ENCODE assay signal across 21 mouse cellular contexts in genomic region chr1:72716421-72716820, GRCm38 (mm10). TPM values are rescaled to one million over a fixed set of nuclear protein-coding genes. Genes with fewer than 3 reads are reported as not detected.
DNase-seq lines count a peak whose midpoint lies in the region; ATAC-seq and TF ChIP-seq lines count a peak whose summit lies in the region.
"Had no signal": no experiment of that assay in that cellular context is flagged by ENCODE, and none has a peak within 500 bp of the region (broad histone marks: within the 10 kb centered on the region; RNA-seq: fewer than 3 reads in every experiment).

No protein-coding gene starts in this region.

- H3K4me3 ChIP-seq in forebrain, embryonic 13.5 days = no peak overlapping the region
- H3K4me3 ChIP-seq in forebrain, postnatal 0 days (ENCODE audit: low read depth, low read length) = no peak overlapping the region
- no peak overlapping the region for H3K4me3 ChIP-seq in liver, embryonic 12.5 days
- H3K4me3 ChIP-seq in liver, embryonic 11.5 days (ENCODE audit: low read depth, low read length) = no peak overlapping the region
- no peak overlapping the region for H3K4me3 ChIP-seq in limb, embryonic 13.5 days
- H3K4me3 ChIP-seq: forebrain, embryonic 15.5 days; heart, embryonic 12.5 days; hindbrain, embryonic 12.5 days; liver, embryonic 15.5 days; neural tube, embryonic 12.5 days had no signal

- 54% methylated on average over 2 of the region's 2 CpGs for WGBS in forebrain, embryonic 13.5 days
- 49% methylated on average over 2 of the region's 2 CpGs for WGBS in forebrain, postnatal 0 days
- WGBS in liver, embryonic 12.5 days (ENCODE audit: insufficient replicate concordance) = 51% methylated on average over 2 of the region's 2 CpGs
- WGBS in liver, embryonic 11.5 days = 53% methylated on average over 2 of the region's 2 CpGs
- WGBS in limb, embryonic 13.5 days = 58% methylated on average over 2 of the region's 2 CpGs

- H3K4me1 ChIP-seq in forebrain, embryonic 13.5 days = peaks cover 25% of the 10 kb centered on the region
- H3K4me1 ChIP-seq in forebrain, postnatal 0 days (ENCODE audit: insufficient read depth) = peaks cover 4% of the 10 kb centered on the region; the same call in 1 of the 2 replicates
- peaks cover 23% of the 10 kb centered on the region for H3K4me1 ChIP-seq in liver, embryonic 12.5 days
- H3K4me1 ChIP-seq in liver, embryonic 11.5 days (replicated peaks; ENCODE audit: control insufficient read depth, insufficient read depth, low read length) = peaks cover 11% of the 10 kb centered on the region
- peaks cover 16% of the 10 kb centered on the region for H3K4me1 ChIP-seq in limb, embryonic 13.5 days

- no peak for TF ChIP-seq CTCF in forebrain, postnatal 0 days (IDR thresholded peaks at IDR 0.05; ENCODE audit: low read depth)

- H3K4me2 ChIP-seq in forebrain, embryonic 13.5 days = no peak overlapping the region
- H3K4me2 ChIP-seq in forebrain, postnatal 0 days (ENCODE audit: low read depth) = no peak overlapping the region
- no peak overlapping the region for H3K4me2 ChIP-seq in liver, embryonic 12.5 days
- H3K4me2 ChIP-seq in liver, embryonic 11.5 days = no peak overlapping the region
- no peak overlapping the region for H3K4me2 ChIP-seq in limb, embryonic 13.5 days (replicated peaks)
- H3K4me2 ChIP-seq: forebrain, embryonic 15.5 days; heart, embryonic 12.5 days; hindbrain, embryonic 12.5 days; liver, embryonic 15.5 days; neural tube, embryonic 12.5 days had no signal

- no peak overlapping the region for H3K9ac ChIP-seq in forebrain, embryonic 13.5 days
- no peak overlapping the region for H3K9ac ChIP-seq in forebrain, postnatal 0 days
- H3K9ac ChIP-seq in liver, embryonic 12.5 days = no peak overlapping the region; the same call in 1 of the 2 replicates
- H3K9ac ChIP-seq in liver, embryonic 11.5 days (ENCODE audit: low read depth, low read length) = no peak overlapping the region
- H3K9ac ChIP-seq in limb, embryonic 13.5 days = no peak overlapping the region
- H3K9ac ChIP-seq: forebrain, embryonic 15.5 days; heart, embryonic 12.5 days; hindbrain, embryonic 12.5 days; liver, embryonic 15.5 days; neural tube, embryonic 12.5 days had no signal

- H3K27me3 ChIP-seq in forebrain, embryonic 13.5 days = no peaks in the 10 kb centered on the region
- no peaks in the 10 kb centered on the region for H3K27me3 ChIP-seq in forebrain, postnatal 0 days (ENCODE audit: insufficient read depth, low read length)
- no peaks in the 10 kb centered on the region for H3K27me3 ChIP-seq in liver, embryonic 12.5 days (replicated peaks)
- H3K27me3 ChIP-seq in liver, embryonic 11.5 days (replicated peaks; ENCODE audit: control insufficient read depth, insufficient read depth, low read length) = no peaks in the 10 kb centered on the region
- no peaks in the 10 kb centered on the region for H3K27me3 ChIP-seq in limb, embryonic 13.5 days
- H3K27me3 ChIP-seq: forebrain, embryonic 15.5 days; heart, embryonic 12.5 days; hindbrain, embryonic 12.5 days; liver, embryonic 15.5 days; neural tube, embryonic 12.5 days had no signal

- no peaks in the 10 kb centered on the region for H3K9me3 ChIP-seq in forebrain, embryonic 13.5 days (replicated peaks)
- no peaks in the 10 kb centered on the region for H3K9me3 ChIP-seq in forebrain, postnatal 0 days (ENCODE audit: low read length)
- no peaks in the 10 kb centered on the region for H3K9me3 ChIP-seq in liver, embryonic 12.5 days (replicated peaks)
- H3K9me3 ChIP-seq in liver, embryonic 11.5 days (ENCODE audit: control insufficient read depth, low read length) = no peaks in the 10 kb centered on the region
- H3K9me3 ChIP-seq in limb, embryonic 13.5 days = no peaks in the 10 kb centered on the region
- H3K9me3 ChIP-seq: forebrain, embryonic 15.5 days; heart, embryonic 12.5 days; hindbrain, embryonic 12.5 days; liver, embryonic 15.5 days; neural tube, embryonic 12.5 days had no signal

- no peak for DNase-seq in forebrain, postnatal 0 days
- DNase-seq in liver, embryonic 11.5 days (ENCODE audit: low spot score) = no peak
- DNase-seq in 416B (ENCODE audit: low read depth) = peak; percentile 19

- ATAC-seq in forebrain, embryonic 13.5 days = no peak
- ATAC-seq in forebrain, postnatal 0 days = no peak
- ATAC-seq in liver, embryonic 12.5 days = no peak
- ATAC-seq in liver, embryonic 11.5 days (replicated peaks; ENCODE audit: low FRiP score) = no peak
- ATAC-seq in limb, embryonic 13.5 days (ENCODE audit: low FRiP score, low read depth) = no peak
- ATAC-seq in frontal cortex, adult (ENCODE audit: low TSS enrichment) = no peak

- H3K36me3 ChIP-seq in forebrain, embryonic 13.5 days (ENCODE audit: poor library complexity, severe bottlenecking) = peaks cover 45% of the 10 kb centered on the region
- peaks cover 37% of the 10 kb centered on the region for H3K36me3 ChIP-seq in forebrain, postnatal 0 days (ENCODE audit: insufficient read depth)
- peaks cover 65% of the 10 kb centered on the region for H3K36me3 ChIP-seq in liver, embryonic 12.5 days
- peaks cover 15% of the 10 kb centered on the region for H3K36me3 ChIP-seq in liver, embryonic 11.5 days (ENCODE audit: control insufficient read depth, insufficient read depth, low read length)
- peaks cover 38% of the 10 kb centered on the region for H3K36me3 ChIP-seq in limb, embryonic 13.5 days

- H3K27ac ChIP-seq in forebrain, embryonic 13.5 days = peak overlapping the region; percentile 28
- no peak overlapping the region for H3K27ac ChIP-seq in forebrain, postnatal 0 days (ENCODE audit: low read depth, low read length)
- H3K27ac ChIP-seq in liver, embryonic 12.5 days = peak overlapping the region; percentile 69
- no peak overlapping the region for H3K27ac ChIP-seq in liver, embryonic 11.5 days (ENCODE audit: low read depth, low read length)
- peak overlapping the region; percentile 16; the same call in 1 of the 2 replicates for H3K27ac ChIP-seq in limb, embryonic 13.5 days
- H3K27ac ChIP-seq: forebrain, embryonic 15.5 days; hindbrain, embryonic 12.5 days; liver, embryonic 15.5 days; neural tube, embryonic 12.5 days; stomach, postnatal 0 days had no signal

RNA-seq across cellular contexts. Expression of gene Rpl37a, which starts 5.3 kb away (rescaled TPM):
- 1,396 and 1,648 TPM in 2 replicates for polyA plus RNA-seq in forebrain, embryonic 13.5 days (2015; fragmentation: Nextera tagmentation; extraction: Ambion mirVana)
- total RNA-seq in forebrain, postnatal 0 days (2014; rRNA removed) = 598 and 928 TPM in 2 replicates
- 1,180 and 1,503 TPM in 2 replicates for polyA plus RNA-seq in forebrain, postnatal 0 days (2015; fragmentation: Nextera tagmentation; extraction: Ambion mirVana)
- polyA plus RNA-seq in liver, embryonic 12.5 days (2016; fragmentation: Nextera tagmentation; extraction: Ambion mirVana) = 1,480 and 1,497 TPM in 2 replicates
- polyA plus RNA-seq in liver, embryonic 11.5 days (2014; fragmentation: Nextera tagmentation; extraction: Ambion mirVana) = 1,988 and 2,199 TPM in 2 replicates
- polyA plus RNA-seq in limb, embryonic 13.5 days (2015; fragmentation: Nextera tagmentation; extraction: Ambion mirVana) = 1,700 and 1,730 TPM in 2 replicates

RNA-seq across cellular contexts. Expression of gene Ankar, which starts 16.0 kb away (rescaled TPM):
- not detected in 2 replicates for polyA plus RNA-seq in forebrain, embryonic 13.5 days (2015; fragmentation: Nextera tagmentation; extraction: Ambion mirVana)
- total RNA-seq in forebrain, postnatal 0 days (2014; rRNA removed) = not detected in 2 replicates
- not detected in 2 replicates for polyA plus RNA-seq in forebrain, postnatal 0 days (2015; fragmentation: Nextera tagmentation; extraction: Ambion mirVana)
- not detected in 2 replicates for polyA plus RNA-seq in liver, embryonic 12.5 days (2016; fragmentation: Nextera tagmentation; extraction: Ambion mirVana)
- polyA plus RNA-seq in liver, embryonic 11.5 days (2014; fragmentation: Nextera tagmentation; extraction: Ambion mirVana) = not detected in 2 replicates
- polyA plus RNA-seq in limb, embryonic 13.5 days (2015; fragmentation: Nextera tagmentation; extraction: Ambion mirVana) = not detected in 2 replicates
- total RNA-seq: adrenal gland, adult 2 months; common myeloid progenitor, adult 5-6 weeks; heart, postnatal 14 days; layer of hippocampus, postnatal 10 days; left cerebral cortex, postnatal 14 days; megakaryocyte, adult 5-6 weeks had no signal
- polyA plus RNA-seq: adrenal gland, adult 2 months; embryonic facial prominence, embryonic 11.5 days; forebrain, embryonic 15.5 days; heart, embryonic 12.5 days; hindbrain, embryonic 12.5 days; large intestine, adult 2 months; liver, embryonic 15.5 days; neural tube, embryonic 12.5 days; stomach, postnatal 0 days had no signal

Comparison
In these comparisons a context has a peak if more than half of its experiments do, and no peak if none do; other contexts are left out.
1. H3K27ac ChIP-seq: peak in forebrain, embryonic 13.5 days (single experiment), liver, embryonic 12.5 days (single experiment) and limb, embryonic 13.5 days (single experiment); none in forebrain, postnatal 0 days (single experiment) and liver, embryonic 11.5 days (single experiment).